Mouse (Mus musculus) lung, postnatal 0 days (tissue): ENCODE data around the gene Abhd16b. TPM values are rescaled to one million over a fixed set of nuclear protein-coding genes. Genes with fewer than 3 reads are reported as not detected.
A peak's percentile ranks its signal among the peaks of the same experiment; 100 is the strongest.
"Not testable (repeated sequence)": the region's sequence is repeated elsewhere in the genome, so short reads cannot be mapped to it uniquely, and the experiment has no call there.

ENCODE experiments used
- ATAC-seq: fragments of 200-750 bp; cut with Nextera tagmentation; 2 replicates; pipeline ENCODE4 v1.8.0; 2017; ENCODE audit warnings: moderate library complexity
- DNase-seq: peaks from one replicate; pipeline ENCODE4 v3.0.0-alpha.2; 2016; ENCODE audit warnings: low spot score
- H3K27ac ChIP-seq: fragments of 300-500 bp; sonication (generic); 2 replicates; pipeline ENCODE4 v1.5.1; 2014; ENCODE audit warnings: antibody characterized with exemption, mild to moderate bottlenecking, low read length, mixed read lengths
- H3K27me3 ChIP-seq: fragments of 300-500 bp; sonication (generic); replicated peaks from 2 replicates; pipeline ENCODE4 v1.6.1; 2014; ENCODE audit warnings: low read length, mixed read lengths; ENCODE audit not compliant: insufficient read depth
- H3K36me3 ChIP-seq: fragments of 300-500 bp; sonication (generic); 2 replicates; pipeline ENCODE4 v1.6.1; 2014; ENCODE audit warnings: low read length, mixed read lengths; ENCODE audit not compliant: insufficient read depth
- H3K4me1 ChIP-seq: fragments of 300-500 bp; sonication (generic); 2 replicates; pipeline ENCODE4 v1.6.1; 2014; ENCODE audit warnings: antibody characterized with exemption, low read depth, low read length, mixed read lengths; ENCODE audit not compliant: insufficient read depth
- H3K4me2 ChIP-seq: fragments of 300-500 bp; sonication (generic); replicated peaks from 2 replicates; pipeline ENCODE4 v1.6.1; 2014; ENCODE audit warnings: low read depth, mild to moderate bottlenecking, low read length, moderate library complexity, mixed read lengths
- H3K4me3 ChIP-seq: fragments of 300-500 bp; sonication (generic); 2 replicates; pipeline ENCODE4 v1.5.1; 2014; ENCODE audit warnings: low read depth, low read length
- H3K9ac ChIP-seq: fragments of 300-500 bp; sonication (generic); replicated peaks from 2 replicates; pipeline ENCODE4 v1.6.1; 2014; ENCODE audit warnings: low read depth, mild to moderate bottlenecking
- H3K9me3 ChIP-seq: fragments of 300-500 bp; sonication (generic); 2 replicates; pipeline ENCODE4 v1.6.1; 2016; ENCODE audit warnings: low read length, mixed read lengths
- CTCF ChIP-seq: IDR thresholded peaks from 2 replicates; pipeline ENCODE4 v1.5.1; 2016; ENCODE audit warnings: antibody characterized with exemption, mild to moderate bottlenecking
- EP300 ChIP-seq: IDR thresholded peaks from 2 replicates; pipeline ENCODE4 v1.6.1; 2016; ENCODE audit warnings: antibody characterized with exemption, mild to moderate bottlenecking, control low read depth
- WGBS: fragments of 180-500 bp; shearing (Covaris S2); extraction: QIAGEN DNeasy Blood & Tissue Kit; methylation state at CpG from one replicate; pipeline ENCODE4 v1.1.7; 2014; 5-methylcytosine and 5-hydroxymethylcytosine counted together
- polyA plus RNA-seq: library from polyadenylated mRNA; unstranded; fragments of >200 nt; fragmentation: Nextera tagmentation; extraction: Ambion mirVana; gene quantifications from 2 replicates; pipeline ENCODE4 v1.2.1, GENCODE M21; 2015

The Abhd16b gene
- polyA plus RNA-seq, 1 experiment from 2014 or later, result 0.21 TPM

- Histone ChIP-seq H3K4me1 (peaks cover 3% of the 10 kb centered on the region; the same call in 1 of the 2 replicates), H3K9ac (no peak overlapping the region), H3K27ac (no peak overlapping the region), H3K27me3 (no peaks in the 10 kb centered on the region), H3K9me3 (no peaks in the 10 kb centered on the region), H3K4me2 (no peak overlapping the region), H3K36me3 (no peaks in the 10 kb centered on the region), H3K4me3 (no peak overlapping the region)
- TF ChIP-seq EP300 (no peak), CTCF (no peak)
- no peak for ATAC-seq
- DNase-seq, result no peak
- WGBS, result 52% methylated on average over 26 of the region's 26 CpGs
These were observed 1.4 kb downstream of the Abhd16b start for GRCm38 (mm10) chr2:181494266-181494945.

GRCm38 (mm10) chr2:181495845-181496244 lies 2.8 kb downstream of the Abhd16b start:
- not testable (repeated sequence) for H3K4me2 ChIP-seq, H3K9ac ChIP-seq, ATAC-seq, H3K27ac ChIP-seq, H3K4me3 ChIP-seq, H3K27me3 ChIP-seq, H3K36me3 ChIP-seq, DNase-seq, H3K4me1 ChIP-seq, H3K9me3 ChIP-seq
- WGBS, result 51% methylated on average over 8 of the region's 8 CpGs

- Histone ChIP-seq H3K4me1 (peaks cover 3% of the 10 kb centered on the region; the same call in 1 of the 2 replicates), H3K9me3 (no peaks in the 10 kb centered on the region), H3K36me3 (no peaks in the 10 kb centered on the region), H3K27me3 (no peaks in the 10 kb centered on the region), H3K4me3 (peak overlapping the region; percentile 88), H3K4me2 (peak overlapping the region; percentile 93), H3K27ac (peak overlapping the region; percentile 98), H3K9ac (peak overlapping the region; percentile 86)
- WGBS, result 11% methylated on average over 8 of the region's 8 CpGs
- DNase-seq (peak; percentile 82), ATAC-seq (peak; percentile 72)
- TF ChIP-seq EP300, result no peak
- TF ChIP-seq CTCF, result peak; percentile 79
These were observed 3.3 kb downstream of the Abhd16b start for GRCm38 (mm10) chr2:181496281-181496680.

GRCm38 (mm10) chr2:181496831-181497547 lies 4.0 kb downstream of the Abhd16b start, which contains the start of gene Tpd52l2:
TSS of gene Tpd52l2 (plus strand) at chr2:181497142.
- TF ChIP-seq CTCF, result 0 out of 2 replicates have a peak, but pooled peaks have one; percentile 1
- peak; percentile 12; the same call in 1 of the 2 replicates for TF ChIP-seq EP300
- ATAC-seq (peak; percentile 96), DNase-seq (peak; percentile 99)
- Histone ChIP-seq H3K4me2 (peak within 1 kb of the TSS; percentile 93), H3K9ac (peak within 1 kb of the TSS; percentile 86), H3K36me3 (no peaks in the 10 kb centered on the region), H3K27me3 (no peaks in the 10 kb centered on the region), H3K27ac (peak within 1 kb of the TSS; percentile 98), H3K4me3 (peak within 1 kb of the TSS; percentile 88), H3K9me3 (no peaks in the 10 kb centered on the region), H3K4me1 (peaks cover 3% of the 10 kb centered on the region; the same call in 1 of the 2 replicates)
- WGBS, result under 1% methylated on average over 39 of the region's 46 CpGs

GRCm38 (mm10) chr2:181497548-181497875 lies 4.5 kb downstream of the Abhd16b start:
- peaks cover 3% of the 10 kb centered on the region; the same call in 1 of the 2 replicates for H3K4me1 ChIP-seq
- H3K27ac ChIP-seq, result peak overlapping the region; percentile 98
- peak overlapping the region; percentile 93 for H3K4me2 ChIP-seq
- H3K4me3 ChIP-seq, result peak overlapping the region; percentile 88
- no peaks in the 10 kb centered on the region for H3K27me3 ChIP-seq
- H3K9ac ChIP-seq, result peak overlapping the region; percentile 86
- 0% methylated on average over 12 of the region's 12 CpGs for WGBS
- peak; percentile 78 for ATAC-seq
- peak; percentile 48; the same call in 1 of the 2 replicates for TF ChIP-seq EP300
- no peak; the same call in 1 of the 2 replicates for TF ChIP-seq CTCF
- peak; percentile 90 for DNase-seq
- peaks cover 3% of the 10 kb centered on the region; the same call in 1 of the 2 replicates for H3K36me3 ChIP-seq
- no peaks in the 10 kb centered on the region for H3K9me3 ChIP-seq

GRCm38 (mm10) chr2:181498644-181499043 lies 5.6 kb downstream of the Abhd16b start:
- H3K36me3 ChIP-seq, result peaks cover 10% of the 10 kb centered on the region; the same call in 1 of the 2 replicates
- peaks cover 3% of the 10 kb centered on the region; the same call in 1 of the 2 replicates for H3K4me1 ChIP-seq
- H3K27ac ChIP-seq, result no peak overlapping the region
- 48% methylated on average over 4 of the region's 4 CpGs for WGBS
- no peaks in the 10 kb centered on the region for H3K9me3 ChIP-seq
- no peak for ATAC-seq
- no peak overlapping the region for H3K9ac ChIP-seq
- H3K27me3 ChIP-seq, result no peaks in the 10 kb centered on the region
- no peak overlapping the region for H3K4me2 ChIP-seq
- peak; percentile 51 for DNase-seq
- H3K4me3 ChIP-seq, result no peak overlapping the region
- TF ChIP-seq EP300 (peak; percentile 34; the same call in 1 of the 2 replicates), CTCF (no peak)
